Mouse (Mus musculus): ENCODE data around the gene Cplx3.

DNA sequence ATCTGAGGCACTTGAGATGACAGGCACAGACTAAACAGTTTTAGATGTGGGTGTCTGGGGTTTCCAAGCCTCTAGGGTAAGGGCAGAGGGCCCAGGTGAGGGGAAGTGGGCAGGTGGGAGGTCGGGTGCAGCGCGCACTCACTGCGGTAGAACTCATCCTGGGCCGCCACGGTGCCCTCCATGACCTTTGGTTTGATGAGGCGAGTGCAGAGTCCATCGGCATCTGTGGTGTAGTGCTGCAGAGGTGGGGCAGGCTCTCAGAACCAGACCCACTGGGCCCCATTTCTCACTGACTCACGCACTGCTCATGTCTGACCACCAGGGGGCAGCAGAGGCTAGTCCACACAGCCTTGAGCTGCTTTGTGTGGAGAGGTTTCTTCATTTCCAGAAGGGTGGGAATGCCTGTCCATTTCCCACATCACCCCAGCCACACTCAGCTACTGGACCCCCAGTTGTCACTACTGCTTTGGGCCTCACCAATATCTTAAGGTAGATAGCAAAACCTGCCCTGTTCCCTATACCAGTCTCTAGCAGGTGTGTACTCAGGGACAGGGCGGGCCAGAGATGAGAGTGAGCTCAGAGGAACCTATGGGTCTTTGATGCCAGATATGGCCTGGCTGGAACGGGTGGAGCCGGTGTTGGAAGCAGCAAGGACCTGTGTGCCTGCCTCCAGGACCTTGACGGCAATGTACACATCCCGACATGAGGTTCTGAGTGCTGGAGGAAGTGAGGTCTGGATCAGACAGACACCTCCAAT lies 23.2 kb upstream of the Cplx3 start:
- no peak; a peak in 1 of 4 replicates for TF ChIP-seq POLR2A (IDR thresholded peaks at IDR 0.05; ENCODE audit: control insufficient read depth in 1 of 2, insufficient read depth in 1 of 2, low read depth in 1 of 2, low read length in 2 of 2, poor library complexity in 1 of 2)
- TF ChIP-seq CTCF (IDR thresholded peaks at IDR 0.05 in 2 of 3, conservative IDR thresholded peaks at IDR 0.05 in 1 of 3; ENCODE audit: control insufficient read depth in 1 of 3, insufficient read depth in 1 of 3, low read depth in 2 of 3, low read length in 3 of 3, poor library complexity in 1 of 3, severe bottlenecking in 1 of 3) = peak; percentile 84 to 96 (median 92)
- TF ChIP-seq GATA1 (IDR thresholded peaks at IDR 0.05; ENCODE audit: low read depth, low read length) = no peak
- TF ChIP-seq TCF12 (IDR thresholded peaks at IDR 0.05; ENCODE audit: low read depth, low read length) = no peak
- TF ChIP-seq POLR2AphosphoS5 (IDR thresholded peaks at IDR 0.05; ENCODE audit: borderline replicate concordance, low read depth, low read length) = no peak
- no peak for TF ChIP-seq MXI1 (IDR thresholded peaks at IDR 0.05; ENCODE audit: low read depth, low read length)
- no peak for TF ChIP-seq HCFC1 (IDR thresholded peaks at IDR 0.05; ENCODE audit: low read depth, low read length)
- TF ChIP-seq ELF1 (IDR thresholded peaks at IDR 0.05; ENCODE audit: low read depth, low read length) = no peak
- TF ChIP-seq EP300 (IDR thresholded peaks at IDR 0.05; ENCODE audit: low read depth in 1 of 2, low read length in 2 of 2) = no peak
- no peak for TF ChIP-seq NELFE (IDR thresholded peaks at IDR 0.05; ENCODE audit: low read depth, low read length)
- TF ChIP-seq SIN3A (IDR thresholded peaks at IDR 0.05; ENCODE audit: low read length) = no peak
- TF ChIP-seq CHD1 (IDR thresholded peaks at IDR 0.05; ENCODE audit: low read depth, low read length) = no peak
- no peak for TF ChIP-seq MEF2A (IDR thresholded peaks at IDR 0.05; ENCODE audit: extremely low read depth, insufficient replicate concordance, low read depth, low read length, poor library complexity, severe bottlenecking)
- no peak for TF ChIP-seq UBTF (IDR thresholded peaks at IDR 0.05; ENCODE audit: borderline replicate concordance, insufficient read depth, low read depth, low read length)
